Mouse (Mus musculus): ENCODE measurements around the gene Hils1.
"Not testable (repeated sequence)": the region's sequence is repeated elsewhere in the genome, so short reads cannot be mapped to it uniquely, and the experiment has no call there.

Hils1 gene

GRCm38 (mm10) chr11:94952169-94952568 lies 15.2 kb upstream of the Hils1 start:
- DNase-seq (ENCODE audit: low spot score in 2 of 2), result no peak

- no peak for DNase-seq (ENCODE audit: low spot score in 2 of 2)
These were observed 12.3 kb upstream of the Hils1 start for GRCm38 (mm10) chr11:94955103-94955502.

- DNase-seq (ENCODE audit: low spot score in 2 of 2), result no peak
These were observed 9.7 kb upstream of the Hils1 start for GRCm38 (mm10) chr11:94957693-94958064.

- peak in 1 of 2 experiments; percentile 12 for DNase-seq (ENCODE audit: low spot score in 2 of 2)
These were observed 9.1 kb upstream of the Hils1 start for GRCm38 (mm10) chr11:94958065-94958858.

GRCm38 (mm10) chr11:94962534-94963101 lies 4.8 kb upstream of the Hils1 start:
- DNase-seq (ENCODE audit: low spot score in 2 of 2), result no peak

- no peak for DNase-seq (ENCODE audit: low spot score in 2 of 2)
These were observed 794 bp downstream of the Hils1 start for GRCm38 (mm10) chr11:94968187-94968586.

- DNase-seq (ENCODE audit: low spot score in 2 of 2), result not testable (repeated sequence)
These were observed 2.3 kb downstream of the Hils1 start for GRCm38 (mm10) chr11:94969709-94970108.

GRCm38 (mm10) chr11:94970210-94970943 lies 3.0 kb downstream of the Hils1 start:
- DNase-seq (ENCODE audit: low spot score in 2 of 2), result no peak

GRCm38 (mm10) chr11:94971895-94972615 lies 4.7 kb downstream of the Hils1 start:
- no peak for DNase-seq (ENCODE audit: low spot score in 2 of 2)

- no peak for DNase-seq (ENCODE audit: low spot score in 2 of 2)
These were observed 5.5 kb downstream of the Hils1 start for GRCm38 (mm10) chr11:94972887-94973286.

- no peak for DNase-seq (ENCODE audit: low spot score in 2 of 2)
These were observed 5.9 kb downstream of the Hils1 start for GRCm38 (mm10) chr11:94973313-94973712.

GRCm38 (mm10) chr11:94974951-94975350 lies 7.6 kb downstream of the Hils1 start:
- DNase-seq (ENCODE audit: low spot score in 2 of 2), result no peak

- no peak for DNase-seq (ENCODE audit: low spot score in 2 of 2)
These were observed 8.8 kb downstream of the Hils1 start, which contains the start of gene Sgca for GRCm38 (mm10) chr11:94976199-94976598. Gene Sgca (minus strand): TSS chr11:94976327.

- no peak for DNase-seq (ENCODE audit: low spot score in 2 of 2)
These were observed 11.0 kb downstream of the Hils1 start for GRCm38 (mm10) chr11:94978178-94978915.

GRCm38 (mm10) chr11:94978947-94979346 lies 11.6 kb downstream of the Hils1 start:
- peak; percentile 91 to 94 for DNase-seq (ENCODE audit: low spot score in 2 of 2)

GRCm38 (mm10) chr11:94979462-94980179 lies 12.2 kb downstream of the Hils1 start:
- DNase-seq (ENCODE audit: low spot score in 2 of 2), result no peak

GRCm38 (mm10) chr11:94985140-94985539 lies 17.7 kb downstream of the Hils1 start:
- no peak for DNase-seq (ENCODE audit: low spot score in 2 of 2)

- DNase-seq (ENCODE audit: low spot score in 2 of 2), result no peak
These were observed 18.4 kb downstream of the Hils1 start for GRCm38 (mm10) chr11:94985822-94986221.

GRCm38 (mm10) chr11:94986435-94986834 lies 19.0 kb downstream of the Hils1 start:
- DNase-seq (ENCODE audit: low spot score in 2 of 2), result no peak

- DNase-seq (ENCODE audit: low spot score in 2 of 2), result no peak
These were observed 19.9 kb downstream of the Hils1 start for GRCm38 (mm10) chr11:94987341-94987740.

- no peak for DNase-seq (ENCODE audit: low spot score in 2 of 2)
These were observed 20.5 kb downstream of the Hils1 start for GRCm38 (mm10) chr11:94987851-94988250.

Data from spleen, postnatal 36 days (tissue).